In genomic region chr4:134745900-134746661, GRCm38 (mm10) we compare ENCODE assay signal across 8 mouse cellular contexts. TPM values are rescaled to one million over a fixed set of nuclear protein-coding genes. Genes with fewer than 3 reads are reported as not detected.
DNase-seq lines count a peak whose midpoint lies in the region.

No protein-coding gene starts in this region.

- DNase-seq in cerebellum, adult 9-10 months = peak; percentile 69
- no peak for DNase-seq in cerebellum, postnatal 4 days (ENCODE audit: low spot score in 2 of 2)
- DNase-seq in thymus, postnatal 14 days = peak; percentile 24
- DNase-seq in thymus, postnatal 36 days = no peak
- peak; percentile 57 for DNase-seq in left cerebral cortex, adult 11 months (ENCODE audit: low spot score)
- peak; percentile 89 for DNase-seq in telencephalon, adult 2 months (ENCODE audit: low read depth, low spot score)
- no peak for DNase-seq in adrenal gland, postnatal 10 days
- no peak for DNase-seq in kidney, adult 18-20 months

RNA-seq across cellular contexts. Expression of gene Ldlrap1, which starts 21.7 kb away (rescaled TPM):
- total RNA-seq in adrenal gland, postnatal 10 days (2021) = 10 to 100 TPM; 37.3 to 48.9 TPM

RNA-seq across cellular contexts. Expression of gene Man1c1, which starts 42.0 kb away (rescaled TPM):
- total RNA-seq in adrenal gland, postnatal 10 days (2021) = 10 to 100 TPM; 21.3 TPM

Comparison
In these comparisons a context has a peak if more than half of its experiments do, and no peak if none do; other contexts are left out.
1. DNase-seq: peak in cerebellum, adult 9-10 months (single experiment), thymus, postnatal 14 days (single experiment), left cerebral cortex, adult 11 months (single experiment) and telencephalon, adult 2 months (single experiment); none in cerebellum, postnatal 4 days (0 of 2), thymus, postnatal 36 days (0 of 2), adrenal gland, postnatal 10 days (single experiment) and kidney, adult 18-20 months (single experiment).